Mouse (Mus musculus): ENCODE measurements at regions not wholly inside any gene's neighbourhood (a gene's known extent, or its start where the extent isn't known, plus 50 kb on each side); places are given as distances from the start of the nearest gene placed in this dataset.

DNA sequence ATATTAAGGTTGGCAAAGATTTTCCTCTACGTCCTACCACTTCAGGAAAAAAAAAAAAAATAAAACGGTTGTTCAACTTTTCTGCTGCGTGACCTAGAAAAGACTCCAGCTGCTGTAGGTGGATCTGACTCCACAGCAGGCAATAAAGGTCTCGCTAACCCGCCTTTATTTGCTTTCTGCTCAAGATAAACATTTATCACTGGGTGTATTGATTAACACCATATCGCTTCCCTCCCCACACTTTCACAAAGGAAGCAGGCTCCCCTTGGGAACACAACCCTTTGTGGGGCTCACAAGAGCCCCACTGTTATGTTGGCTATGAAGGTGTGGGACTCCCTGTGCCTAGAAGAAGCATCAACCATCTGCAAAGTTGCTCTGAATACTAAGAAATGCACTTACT, 85.1 kb downstream of the Foxa2 start:
- DNase-seq (ENCODE audit: low read depth, low spot score) (no peak), ATAC-seq (no peak)
- in situ Hi-C loops (cut with MboI; ENCODE audit: low pct_unique_long_range_greater_than_20kb) = no loop called here
- TF ChIP-seq CTCF (IDR thresholded peaks at IDR 0.05) = no peak
- CTCF ChIA-PET = interaction anchor here (0.8 kb wide), 1 partner anchor 608 kb away, joined by 3 read pairs; no protein-coding TSS in a partner anchor
- POLR2A ChIA-PET = no interaction called here
- peaks cover 8% of the 10 kb centered on the region for H3K27me3 ChIP-seq

DNA sequence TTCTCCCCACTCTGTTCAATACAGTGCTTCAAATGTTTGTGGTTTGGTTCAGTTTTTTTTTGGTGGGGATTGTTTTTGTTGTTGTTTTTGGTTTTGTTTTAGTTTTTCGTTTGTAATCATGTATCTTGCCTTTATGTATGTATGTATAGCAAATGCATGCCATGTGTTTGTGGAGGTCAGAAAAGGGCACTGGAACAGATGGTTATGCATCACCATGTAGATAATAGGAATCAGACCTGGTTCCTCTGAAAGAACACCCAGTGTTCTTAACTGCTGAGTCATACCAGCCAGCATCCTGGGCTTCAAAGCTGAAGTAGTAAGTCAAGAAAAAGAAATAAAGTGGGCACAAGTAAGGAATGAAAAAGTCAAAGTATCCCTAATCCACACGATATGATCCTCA, 92.6 kb downstream of the Foxa2 start:
- in situ Hi-C loops (cut with MboI; ENCODE audit: low pct_unique_long_range_greater_than_20kb) = no loop called here
- ChIA-PET POLR2A (no interaction called here), CTCF (interaction anchor here (1.5 kb wide), 1 partner anchor 18 kb away, joined by 3 read pairs; no protein-coding TSS in a partner anchor)
- no peak for TF ChIP-seq CTCF (IDR thresholded peaks at IDR 0.05)
- DNase-seq (ENCODE audit: low read depth, low spot score) (no peak), ATAC-seq (no peak)
- peaks cover 5% of the 10 kb centered on the region for H3K27me3 ChIP-seq

DNA sequence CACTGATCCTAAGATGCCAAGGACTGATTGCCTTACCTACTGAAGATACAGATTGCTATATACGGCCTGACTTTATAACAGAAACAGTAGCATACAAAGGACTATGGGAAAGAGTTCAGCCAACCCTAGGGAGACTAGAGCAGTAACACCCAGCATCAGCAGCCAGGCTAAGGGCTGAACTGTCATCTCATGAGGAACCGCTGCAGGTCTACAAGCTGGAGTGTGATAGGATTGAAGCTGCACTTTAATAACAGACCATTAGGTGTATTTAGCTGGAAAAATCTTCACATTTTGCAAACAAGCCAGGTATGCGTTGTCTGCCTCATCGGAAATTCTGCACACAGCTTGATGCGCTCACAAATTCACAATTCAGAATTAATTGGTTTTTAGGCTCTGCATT, 95.5 kb downstream of the Foxa2 start:
- in situ Hi-C loops (cut with MboI; ENCODE audit: low pct_unique_long_range_greater_than_20kb) = no loop called here
- POLR2A ChIA-PET = no interaction called here
- no peak for ATAC-seq
- CTCF ChIA-PET = interaction anchor here (1.2 kb wide), 1 partner anchor 9 kb away, joined by 3 read pairs; no protein-coding TSS in a partner anchor
- DNase-seq (ENCODE audit: low read depth, low spot score) = no peak
- H3K27me3 ChIP-seq = peaks cover 10% of the 10 kb centered on the region
- TF ChIP-seq CTCF (IDR thresholded peaks at IDR 0.05) = no peak

DNA sequence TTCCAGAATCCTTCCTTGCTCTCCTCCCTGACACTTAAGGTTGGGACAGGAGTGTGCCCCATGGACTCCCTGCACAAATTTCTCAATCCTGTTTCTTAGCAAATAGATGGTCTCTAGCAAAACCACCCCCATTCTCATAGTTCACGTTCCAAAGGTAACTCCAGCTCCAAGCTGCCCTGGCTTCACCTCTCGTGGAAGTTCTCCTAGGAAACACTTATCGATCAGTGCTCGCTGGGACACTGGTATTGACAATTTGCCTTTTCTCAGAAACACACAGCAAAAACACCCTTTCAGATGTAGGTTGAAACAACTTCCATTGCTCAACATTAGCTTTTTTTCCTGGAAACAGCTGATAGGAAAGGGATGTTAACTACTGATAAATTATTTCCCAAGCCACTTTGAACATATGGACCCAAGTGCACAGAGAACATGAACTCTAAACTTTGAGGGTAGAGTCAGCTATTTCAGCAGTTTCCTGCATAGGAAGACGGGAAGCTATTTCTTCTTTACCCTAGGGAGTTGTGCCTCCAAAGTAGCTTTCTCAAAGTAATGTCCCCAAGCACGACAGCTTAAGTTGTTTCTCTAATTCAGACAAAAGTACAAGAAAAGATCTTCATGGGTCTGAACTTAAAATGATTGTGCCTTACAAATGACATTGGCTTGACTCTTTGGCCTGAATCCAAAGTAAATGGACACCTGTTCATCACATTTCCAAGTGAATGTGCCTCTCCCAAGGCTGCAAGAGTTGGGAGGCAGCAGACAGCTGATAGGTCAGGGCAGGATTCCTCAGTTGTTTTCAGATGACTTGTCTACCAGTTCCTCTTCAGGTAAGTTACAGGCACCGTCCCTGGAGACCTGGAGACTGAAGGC, 102.4 kb downstream of the Foxa2 start:
- CTCF ChIA-PET = interaction anchor here (0.7 kb wide), 1 partner anchor 49 kb away, joined by 3 read pairs; no protein-coding TSS in a partner anchor

DNA sequence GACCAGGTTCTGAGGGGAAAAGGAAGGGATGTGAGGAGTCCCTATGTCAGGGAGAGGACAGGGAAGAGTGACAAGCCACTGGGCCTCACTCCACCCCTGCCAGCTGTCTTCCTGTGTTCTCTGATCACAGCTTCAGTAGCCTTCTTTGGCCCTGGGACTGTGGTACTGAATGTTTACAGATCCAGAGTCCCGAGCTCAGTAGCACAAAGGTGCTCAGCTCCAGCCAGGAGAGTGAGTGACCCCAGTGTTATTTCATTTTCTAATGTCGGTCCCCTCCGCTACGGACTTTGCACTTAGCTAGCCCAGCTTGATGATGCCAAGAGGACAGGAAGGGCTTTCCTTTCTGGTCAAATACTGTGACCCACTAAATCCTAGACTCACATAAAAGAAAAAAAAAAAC, 104.2 kb downstream of the Foxa2 start:
- peaks cover 3% of the 10 kb centered on the region for H3K27me3 ChIP-seq
- no peak for TF ChIP-seq CTCF (IDR thresholded peaks at IDR 0.05)
- no peak for ATAC-seq
- CTCF ChIA-PET = interaction anchor here (0.9 kb wide), 1 partner anchor 9 kb away, joined by 3 read pairs; no protein-coding TSS in a partner anchor
- POLR2A ChIA-PET = no interaction called here
- DNase-seq (ENCODE audit: low read depth, low spot score) = no peak
- in situ Hi-C loops (cut with MboI; ENCODE audit: low pct_unique_long_range_greater_than_20kb) = no loop called here

More for the DNA sequence above, 102.4 kb downstream of the Foxa2 start:
- peaks cover 9% of the 10 kb centered on the region for H3K27me3 ChIP-seq
- POLR2A ChIA-PET = interaction anchor here (0.8 kb wide), 1 partner anchor 9 kb away, joined by 3 read pairs; no protein-coding TSS in a partner anchor
- no peak for TF ChIP-seq CTCF (IDR thresholded peaks at IDR 0.05)
- DNase-seq (ENCODE audit: low read depth, low spot score) = no peak
- ATAC-seq = no peak
- in situ Hi-C loops (cut with MboI; ENCODE audit: low pct_unique_long_range_greater_than_20kb) = no loop called here

DNA sequence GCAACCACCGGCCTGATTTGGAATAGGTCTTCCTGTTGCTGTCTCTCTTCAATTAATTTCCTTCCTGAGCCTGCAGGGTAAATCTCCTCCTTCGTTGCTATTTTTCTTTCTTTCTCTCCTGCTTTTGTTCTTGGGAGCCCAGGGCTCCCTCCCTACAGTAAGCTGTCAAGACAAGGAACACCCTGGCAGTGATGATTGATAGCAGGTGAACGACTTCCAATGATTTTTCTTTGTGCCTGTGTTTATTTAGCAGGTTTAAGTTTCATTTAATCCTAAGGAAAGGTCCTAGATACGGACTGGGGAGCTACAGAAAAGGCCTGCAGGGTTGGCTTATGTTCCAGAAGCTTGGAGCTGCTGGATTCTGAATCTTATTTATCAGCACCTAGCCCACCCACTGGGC, 105.5 kb downstream of the Foxa2 start:
- DNase-seq (ENCODE audit: low read depth, low spot score) (no peak), ATAC-seq (no peak)
- no peak for TF ChIP-seq CTCF (IDR thresholded peaks at IDR 0.05)
- peaks cover 3% of the 10 kb centered on the region for H3K27me3 ChIP-seq
- CTCF ChIA-PET = no interaction called here
- in situ Hi-C loops (cut with MboI; ENCODE audit: low pct_unique_long_range_greater_than_20kb) = no loop called here
- POLR2A ChIA-PET = no interaction called here

DNA sequence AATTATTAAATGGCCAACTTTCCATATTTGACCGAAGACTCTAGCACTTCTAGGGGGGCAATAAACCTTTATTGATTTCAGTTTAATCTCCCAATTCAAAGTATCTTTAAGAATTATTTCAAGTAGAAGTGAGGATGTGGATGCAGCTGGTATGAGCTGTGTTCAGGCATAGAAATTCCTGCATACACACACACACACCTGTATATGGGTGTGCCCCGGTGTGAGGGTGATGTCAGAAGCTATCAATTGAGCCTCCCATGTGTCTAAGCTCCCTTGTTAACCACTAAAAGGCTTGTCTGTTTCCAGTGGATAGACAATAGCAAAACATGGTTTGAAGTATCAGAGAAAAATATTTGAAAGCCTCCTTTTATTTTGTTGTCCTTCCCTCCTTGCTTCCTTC, 114.3 kb downstream of the Foxa2 start:
- no peak for ATAC-seq
- in situ Hi-C loops (cut with MboI; ENCODE audit: low pct_unique_long_range_greater_than_20kb) = no loop called here
- ChIA-PET POLR2A (no interaction called here), CTCF (interaction anchor here (1.3 kb wide), 1 partner anchor 28 kb away, joined by 3 read pairs; no protein-coding TSS in a partner anchor)
- H3K27me3 ChIP-seq = peaks cover 4% of the 10 kb centered on the region
- TF ChIP-seq CTCF (IDR thresholded peaks at IDR 0.05) = no peak
- no peak for DNase-seq (ENCODE audit: low read depth, low spot score)

DNA sequence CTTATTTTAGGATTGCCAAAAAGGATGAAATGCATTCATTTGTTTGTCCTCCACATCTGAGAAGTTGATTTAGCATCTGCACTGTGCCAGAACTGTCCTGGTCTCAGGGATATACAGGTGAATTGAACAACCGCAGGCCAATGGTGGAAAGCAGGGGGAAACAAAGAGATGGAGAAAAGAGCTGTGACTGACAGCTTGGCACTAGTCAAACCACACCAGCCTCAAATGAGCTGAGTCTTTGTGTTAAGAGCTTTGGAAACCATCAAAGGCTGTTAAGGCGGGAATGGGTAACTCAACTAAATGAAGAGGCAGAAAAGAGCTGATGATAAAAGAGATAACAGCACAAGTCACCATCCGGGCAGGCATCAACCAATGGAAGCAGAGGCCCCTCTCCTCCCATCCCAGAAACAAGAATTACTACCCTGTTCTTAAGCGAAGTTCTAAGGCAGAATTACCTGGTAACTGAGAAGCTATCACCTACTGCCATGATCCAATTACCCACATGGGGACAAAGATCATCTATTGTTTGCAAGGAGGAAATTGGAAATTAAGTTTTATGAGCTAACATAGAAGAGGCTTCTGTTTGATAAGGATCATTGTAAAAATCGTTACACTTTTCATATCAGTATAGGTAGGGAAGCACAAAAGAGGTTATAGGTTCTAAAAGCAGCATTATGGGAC, 117.6 kb downstream of the Foxa2 start:
- in situ Hi-C loops (cut with MboI; ENCODE audit: low pct_unique_long_range_greater_than_20kb) = no loop called here
- ATAC-seq = no peak
- no peak for TF ChIP-seq CTCF (IDR thresholded peaks at IDR 0.05)
- ChIA-PET CTCF (no interaction called here), POLR2A (interaction anchor here (0.7 kb wide), 1 partner anchor 1878 kb away, joined by 3 read pairs; no protein-coding TSS in a partner anchor)
- no peak for DNase-seq (ENCODE audit: low read depth, low spot score)
- H3K27me3 ChIP-seq = peaks cover 4% of the 10 kb centered on the region

DNA sequence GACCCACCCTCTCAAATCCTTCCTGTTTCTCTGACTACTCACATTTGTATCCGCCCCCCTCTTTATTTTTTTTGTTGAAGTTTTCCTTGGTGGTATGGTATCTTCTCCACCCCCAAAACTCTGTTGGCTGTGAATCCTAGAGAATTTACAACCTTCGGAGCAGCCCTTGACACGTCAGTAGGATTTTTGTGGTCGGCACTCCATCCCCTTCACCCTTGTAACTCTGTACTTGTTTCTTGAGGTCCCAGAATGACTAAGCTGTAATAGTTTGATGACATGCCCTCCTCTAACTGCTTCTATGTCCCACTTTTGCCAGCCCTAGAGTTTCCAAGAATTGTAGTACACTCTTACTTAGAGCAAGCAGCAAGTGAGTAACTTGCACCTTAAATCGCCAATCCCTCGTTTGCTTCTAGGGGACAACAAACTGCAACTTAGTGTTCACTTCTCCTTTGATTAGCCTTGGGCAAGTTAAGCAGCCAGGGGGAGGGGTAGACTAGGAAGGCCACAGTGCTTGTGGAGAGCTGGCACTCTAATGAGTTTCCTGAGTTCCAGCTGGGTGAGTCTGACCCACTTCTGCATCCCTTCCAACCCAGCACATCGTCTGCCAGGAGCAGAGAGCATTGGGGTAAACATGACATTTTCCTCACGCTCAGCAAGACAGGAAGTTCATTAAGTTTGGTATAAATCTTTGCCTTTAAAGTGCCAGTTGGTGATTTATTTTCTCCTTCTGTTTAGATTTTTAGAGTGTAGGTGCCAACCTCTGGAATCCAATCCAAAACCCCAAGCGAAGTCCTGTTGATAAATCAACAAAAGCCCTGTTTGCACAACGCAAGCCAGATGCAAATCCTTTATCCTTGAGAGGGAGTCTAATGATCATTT, 118.7 kb downstream of the Foxa2 start:
- in situ Hi-C loops (cut with MboI; ENCODE audit: low pct_unique_long_range_greater_than_20kb) = no loop called here
- peak; percentile 19 for DNase-seq (ENCODE audit: low read depth, low spot score)
- H3K27me3 ChIP-seq = peaks cover 4% of the 10 kb centered on the region
- TF ChIP-seq CTCF (IDR thresholded peaks at IDR 0.05) = no peak
- ATAC-seq = peak; percentile 85
- POLR2A ChIA-PET = no interaction called here
- CTCF ChIA-PET = no interaction called here

DNA sequence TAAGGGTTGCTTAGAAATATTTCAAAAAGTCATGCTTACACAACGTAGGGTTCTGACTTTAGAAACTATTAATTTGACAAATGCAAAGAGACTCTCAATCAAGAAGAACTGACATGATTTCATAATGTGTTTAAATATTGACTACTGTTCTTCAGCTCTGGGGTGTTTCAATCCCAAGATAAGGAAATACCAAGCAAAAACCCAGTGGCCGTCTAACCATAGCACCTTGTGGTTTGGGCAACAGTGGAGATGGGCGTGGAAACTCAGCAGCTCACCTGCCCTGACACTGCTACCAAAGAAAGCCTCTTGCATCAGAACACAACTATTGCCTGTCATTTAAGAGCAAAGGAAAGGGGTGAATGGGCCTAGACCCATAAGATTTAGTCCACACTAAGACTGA, 119.9 kb downstream of the Foxa2 start:
- ATAC-seq = no peak
- no peak for DNase-seq (ENCODE audit: low read depth, low spot score)
- peaks cover 2% of the 10 kb centered on the region for H3K27me3 ChIP-seq
- no peak for TF ChIP-seq CTCF (IDR thresholded peaks at IDR 0.05)
- ChIA-PET POLR2A (no interaction called here), CTCF (no interaction called here)
- in situ Hi-C loops (cut with MboI; ENCODE audit: low pct_unique_long_range_greater_than_20kb) = no loop called here
